Mouse (Mus musculus) forebrain, postnatal 0 days (tissue): Measurements from ENCODE around the gene Disp3. TPM values are rescaled to one million over a fixed set of nuclear protein-coding genes. Genes with fewer than 3 reads are reported as not detected.

Source experiments
- ATAC-seq: fragments of 200-750 bp; cut with Nextera tagmentation; 2 replicates; pipeline ENCODE4 v1.8.0; 2017; ENCODE audit warnings: mild to moderate bottlenecking, moderate library complexity
- DNase-seq: peaks from one replicate; pipeline ENCODE4 v3.0.0-alpha.2; 2015
- H3K27ac ChIP-seq: fragments of 300-500 bp; sonication (generic); 2 replicates; pipeline ENCODE4 v1.5.1; 2014; ENCODE audit warnings: low read depth, mild to moderate bottlenecking, antibody characterized with exemption, low read length, moderate library complexity, mixed read lengths
- H3K27me3 ChIP-seq: fragments of 300-500 bp; sonication (generic); 2 replicates; pipeline ENCODE4 v1.6.1; 2014; ENCODE audit warnings: mild to moderate bottlenecking, low read length, mixed read lengths; ENCODE audit not compliant: insufficient read depth
- H3K36me3 ChIP-seq: fragments of 300-500 bp; sonication (generic); 2 replicates; pipeline ENCODE4 v1.6.1; 2014; ENCODE audit warnings: mild to moderate bottlenecking, moderate library complexity; ENCODE audit not compliant: insufficient read depth
- H3K4me1 ChIP-seq: fragments of 300-500 bp; sonication (generic); 2 replicates; pipeline ENCODE4 v1.6.1; 2014; ENCODE audit warnings: antibody characterized with exemption; ENCODE audit not compliant: insufficient read depth
- H3K4me2 ChIP-seq: fragments of 300-500 bp; sonication (generic); 2 replicates; pipeline ENCODE4 v1.6.1; 2014; ENCODE audit warnings: low read depth, mild to moderate bottlenecking, moderate library complexity
- H3K4me3 ChIP-seq: fragments of 300-500 bp; sonication (generic); 2 replicates; pipeline ENCODE4 v1.5.1; 2014; ENCODE audit warnings: low read depth, low read length, mixed read lengths
- H3K9ac ChIP-seq: fragments of 300-500 bp; sonication (generic); 2 replicates; pipeline ENCODE4 v1.6.1; 2014; ENCODE audit warnings: mild to moderate bottlenecking
- H3K9me3 ChIP-seq: fragments of 300-500 bp; sonication (generic); 2 replicates; pipeline ENCODE4 v1.6.1; 2016; ENCODE audit warnings: low read length
- CTCF ChIP-seq: sonication (generic); IDR thresholded peaks from 2 replicates; pipeline ENCODE4 v1.5.1; 2016; ENCODE audit warnings: antibody characterized with exemption, control low read depth, low read depth
- WGBS: fragments of 180-500 bp; shearing (Covaris S2); extraction: QIAGEN DNeasy Blood & Tissue Kit; methylation state at CpG from one replicate; pipeline ENCODE4 v1.1.7; 2014; 5-methylcytosine and 5-hydroxymethylcytosine counted together
- polyA plus RNA-seq: library from polyadenylated mRNA; unstranded; fragments of >200 nt; fragmentation: Nextera tagmentation; extraction: Ambion mirVana; gene quantifications from 2 replicates; pipeline ENCODE4 v1.2.1, GENCODE M21; 2015
- total RNA-seq: library from RNA; depleted of rRNA; stranded (reverse); fragments of >200 nt; gene quantifications from 2 replicates; pipeline ENCODE4 v1.2.3, GENCODE M21; 2014

Disp3 gene
- total and polyA plus RNA-seq, 2 experiments from 2014 or later: 6.1 to 17.3 TPM

DNA sequence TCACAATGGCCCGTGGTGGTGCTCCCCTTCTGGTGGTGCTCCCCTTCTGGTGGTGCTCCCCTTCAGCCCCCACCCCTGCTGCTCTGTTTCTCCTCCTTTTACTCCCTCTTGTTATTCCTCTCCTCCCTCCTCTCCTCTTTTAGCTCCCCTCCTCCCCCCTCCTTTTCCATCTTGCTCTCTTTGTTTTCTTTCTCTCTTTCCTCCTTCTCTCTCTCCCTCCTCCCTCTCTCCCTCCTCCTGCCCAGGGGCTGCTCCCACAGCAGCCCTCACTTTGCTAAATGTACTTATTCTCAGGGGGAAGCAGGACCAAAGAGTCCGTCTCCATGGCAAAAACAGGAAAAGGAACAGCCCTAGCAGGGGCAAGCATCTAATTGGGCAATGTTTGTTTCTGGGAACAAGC lies 37.3 kb upstream of the Disp3 start:
- Histone ChIP-seq H3K27ac (no peak overlapping the region), H3K4me3 (no peak overlapping the region), H3K9me3 (no peaks in the 10 kb centered on the region), H3K36me3 (no peaks in the 10 kb centered on the region), H3K4me1 (peaks cover 21% of the 10 kb centered on the region), H3K27me3 (peaks cover 4% of the 10 kb centered on the region; the same call in 1 of the 2 replicates), H3K4me2 (no peak overlapping the region), H3K9ac (no peak overlapping the region)
- peak; percentile 8; the same call in 1 of the 2 replicates for ATAC-seq
- no peak for TF ChIP-seq CTCF
- no peak for DNase-seq
- WGBS: 14% methylated on average over 2 of the region's 2 CpGs

DNA sequence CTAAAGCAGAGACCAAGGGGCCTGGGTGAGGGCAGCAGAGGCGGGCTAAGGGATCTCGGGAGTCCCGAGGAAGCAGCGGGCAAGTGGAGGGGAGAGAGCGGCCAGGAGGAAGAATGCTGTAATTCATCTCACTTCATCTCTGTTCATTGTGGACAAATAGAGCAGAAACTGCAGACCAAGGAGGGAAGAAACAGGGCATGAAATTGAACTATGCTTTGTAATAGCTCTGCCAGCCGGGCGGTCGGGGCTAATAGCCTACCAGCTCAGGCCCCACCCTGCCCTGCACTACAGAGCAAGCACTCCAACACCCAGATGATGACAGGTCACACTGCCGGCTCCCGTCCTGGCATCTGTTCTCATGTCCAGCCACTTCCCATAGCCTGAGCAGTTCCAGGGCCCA lies 34.4 kb upstream of the Disp3 start:
- H3K27ac ChIP-seq: no peak overlapping the region
- ATAC-seq: peak; percentile 38
- no peaks in the 10 kb centered on the region for H3K9me3 ChIP-seq
- WGBS: 24% methylated on average over 10 of the region's 10 CpGs
- no peak for DNase-seq
- H3K9ac ChIP-seq: 0 out of 2 replicates have a peak overlapping the region, but pooled peaks have one; percentile 18
- no peak for TF ChIP-seq CTCF
- H3K36me3 ChIP-seq: no peaks in the 10 kb centered on the region
- no peak overlapping the region for H3K4me3 ChIP-seq
- H3K4me1 ChIP-seq: peaks cover 13% of the 10 kb centered on the region; the same call in 1 of the 2 replicates
- H3K4me2 ChIP-seq: no peak overlapping the region
- H3K27me3 ChIP-seq: peaks cover 4% of the 10 kb centered on the region; the same call in 1 of the 2 replicates

GRCm38 (mm10) chr4:148319366-148319765 lies 31.6 kb upstream of the Disp3 start:
- no peak overlapping the region for H3K27ac ChIP-seq

DNA sequence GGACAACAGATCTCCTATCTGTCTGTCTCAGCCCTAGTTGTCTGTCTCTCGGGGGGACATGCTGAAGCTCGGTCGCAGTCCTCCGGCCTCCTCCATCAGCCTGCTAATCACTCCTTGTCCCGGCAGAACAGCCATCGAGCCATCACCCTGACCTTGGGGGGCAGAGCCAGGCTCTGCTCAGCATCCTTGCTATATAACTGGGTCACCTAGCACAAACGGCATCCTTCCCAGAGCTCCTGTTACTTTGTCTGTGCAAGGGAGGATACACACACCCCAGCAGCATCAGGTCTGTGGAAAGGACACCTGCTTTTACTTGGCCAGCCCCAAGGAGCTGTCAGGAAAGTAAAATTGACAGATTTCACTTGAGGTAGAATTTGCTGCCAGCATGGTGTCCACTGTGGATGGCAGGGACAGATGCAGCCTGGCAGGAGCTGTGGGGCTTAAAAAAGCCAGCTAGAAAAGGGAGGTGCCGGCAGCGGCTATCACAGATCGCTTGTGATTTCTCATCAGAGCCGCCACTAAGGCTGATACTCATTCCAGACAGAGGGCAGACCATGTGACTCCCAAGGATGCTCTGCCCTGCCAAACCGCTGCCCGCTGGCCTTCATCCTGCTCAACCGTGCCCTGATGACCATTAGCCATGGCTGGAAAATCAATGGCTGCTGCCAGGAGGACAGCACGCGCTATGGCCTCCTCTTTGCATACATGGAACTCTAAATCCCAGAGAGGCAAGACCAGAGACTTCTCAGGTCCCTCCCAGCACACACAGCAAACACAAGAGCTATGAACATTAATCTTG lies 27.8 kb upstream of the Disp3 start:
- no peaks in the 10 kb centered on the region for H3K9me3 ChIP-seq
- H3K4me1 ChIP-seq: peaks cover 20% of the 10 kb centered on the region; the same call in 1 of the 2 replicates
- 64% methylated on average over 16 of the region's 16 CpGs for WGBS
- H3K4me2 ChIP-seq: no peak overlapping the region
- H3K27me3 ChIP-seq: no peaks in the 10 kb centered on the region
- TF ChIP-seq CTCF: no peak
- H3K9ac ChIP-seq: 0 out of 2 replicates have a peak overlapping the region, but pooled peaks have one; percentile 18
- H3K36me3 ChIP-seq: no peaks in the 10 kb centered on the region
- H3K27ac ChIP-seq: no peak overlapping the region
- ATAC-seq (no peak), DNase-seq (no peak)
- no peak overlapping the region for H3K4me3 ChIP-seq

More at GRCm38 (mm10) chr4:148319366-148319765, 31.6 kb upstream of the Disp3 start:
- Histone ChIP-seq H3K4me3 (no peak overlapping the region), H3K27me3 (peaks cover 4% of the 10 kb centered on the region; the same call in 1 of the 2 replicates), H3K4me2 (no peak overlapping the region), H3K4me1 (peaks cover 14% of the 10 kb centered on the region; the same call in 1 of the 2 replicates), H3K9me3 (no peaks in the 10 kb centered on the region), H3K36me3 (no peaks in the 10 kb centered on the region), H3K9ac (no peak overlapping the region)
- no peak for TF ChIP-seq CTCF
- ATAC-seq (no peak), DNase-seq (no peak)
- 71% methylated on average over 12 of the region's 12 CpGs for WGBS

DNA sequence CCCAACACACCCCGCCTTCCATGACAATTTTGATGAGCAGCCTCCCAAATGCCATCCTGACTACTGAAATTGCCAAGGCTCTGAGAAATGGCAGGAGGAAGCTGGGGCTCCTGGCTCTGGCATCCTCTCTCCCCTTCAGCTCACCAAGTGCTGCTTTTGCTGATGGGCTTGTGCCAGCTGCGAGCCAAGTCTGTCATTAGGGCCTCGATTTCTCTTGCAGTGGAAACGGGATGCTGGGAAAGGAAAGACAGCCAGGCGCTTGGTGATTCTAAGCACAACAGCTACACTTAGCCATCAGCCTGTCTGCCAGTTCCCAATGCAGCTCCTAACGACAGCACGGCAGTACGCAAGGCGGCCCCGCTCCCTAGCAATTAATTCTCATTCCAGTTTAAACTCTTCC lies 26.6 kb upstream of the Disp3 start:
- Histone ChIP-seq H3K27ac (peak overlapping the region; percentile 10; the same call in 1 of the 2 replicates), H3K9ac (peak overlapping the region; percentile 14; the same call in 1 of the 2 replicates), H3K4me2 (no peak overlapping the region), H3K27me3 (no peaks in the 10 kb centered on the region), H3K4me1 (peaks cover 20% of the 10 kb centered on the region; the same call in 1 of the 2 replicates), H3K36me3 (no peaks in the 10 kb centered on the region), H3K9me3 (no peaks in the 10 kb centered on the region), H3K4me3 (no peak overlapping the region)
- TF ChIP-seq CTCF: 0 out of 2 replicates have a peak, but pooled peaks have one; percentile 12
- peak; percentile 87 for ATAC-seq
- peak; percentile 81 for DNase-seq
- 16% methylated on average over 10 of the region's 10 CpGs for WGBS

GRCm38 (mm10) chr4:148313601-148314000 lies 25.8 kb upstream of the Disp3 start:
- Histone ChIP-seq H3K4me2 (no peak overlapping the region), H3K9me3 (no peaks in the 10 kb centered on the region), H3K4me1 (peaks cover 20% of the 10 kb centered on the region; the same call in 1 of the 2 replicates), H3K36me3 (no peaks in the 10 kb centered on the region), H3K4me3 (no peak overlapping the region), H3K27me3 (no peaks in the 10 kb centered on the region), H3K9ac (no peak overlapping the region), H3K27ac (no peak overlapping the region)
- DNase-seq (no peak), ATAC-seq (no peak)
- WGBS: 46% methylated on average over 8 of the region's 8 CpGs
- no peak for TF ChIP-seq CTCF
